Mouse (Mus musculus) midbrain, embryonic 16.5 days (tissue): ENCODE measurements around the gene Nbl1. TPM values are rescaled to one million over a fixed set of nuclear protein-coding genes. Genes with fewer than 3 reads are reported as not detected.

Experiments
- ATAC-seq: fragments of 200-750 bp; cut with Nextera tagmentation; 2 replicates; pipeline ENCODE4 v1.8.0; 2017; ENCODE audit warnings: moderate TSS enrichment
- H3K27ac ChIP-seq: fragments of 300-500 bp; sonication (generic); 2 replicates; pipeline ENCODE4 v1.5.1; 2014; ENCODE audit warnings: mild to moderate bottlenecking, low read length, mixed read lengths
- H3K27me3 ChIP-seq: fragments of 300-500 bp; sonication (generic); 2 replicates; pipeline ENCODE4 v1.6.1; 2014; ENCODE audit warnings: low read depth, low read length, mixed read lengths; ENCODE audit not compliant: control insufficient read depth, insufficient read depth
- H3K36me3 ChIP-seq: fragments of 300-500 bp; sonication (generic); 2 replicates; pipeline ENCODE4 v1.6.1; 2014; ENCODE audit warnings: mild to moderate bottlenecking, low read length, moderate library complexity, mixed read lengths; ENCODE audit not compliant: control insufficient read depth, insufficient read depth
- H3K4me1 ChIP-seq: fragments of 300-500 bp; sonication (generic); 2 replicates; pipeline ENCODE4 v1.6.1; 2014; ENCODE audit warnings: mild to moderate bottlenecking, low read length, mixed read lengths; ENCODE audit not compliant: control insufficient read depth, insufficient read depth
- H3K4me2 ChIP-seq: fragments of 300-500 bp; sonication (generic); 2 replicates; pipeline ENCODE4 v1.6.1; 2014; ENCODE audit warnings: mild to moderate bottlenecking, low read length, mixed read lengths
- H3K4me3 ChIP-seq: fragments of 300-500 bp; sonication (generic); 2 replicates; pipeline ENCODE4 v1.5.1; 2014; ENCODE audit warnings: low read depth, mild to moderate bottlenecking, low read length, moderate library complexity, mixed read lengths
- H3K9ac ChIP-seq: fragments of 300-500 bp; sonication (generic); 2 replicates; pipeline ENCODE4 v1.6.1; 2014; ENCODE audit warnings: low read depth, low read length, mixed read lengths
- H3K9me3 ChIP-seq: fragments of 300-500 bp; sonication (generic); replicated peaks from 2 replicates; pipeline ENCODE4 v1.6.1; 2014; ENCODE audit warnings: mild to moderate bottlenecking, low read length, mixed read lengths; ENCODE audit not compliant: control insufficient read depth, poor library complexity, severe bottlenecking
- WGBS: fragments of 180-500 bp; shearing (Covaris S2); extraction: QIAGEN DNeasy Blood & Tissue Kit; methylation state at CpG from one replicate; pipeline ENCODE4 v1.1.7; 2014; 5-methylcytosine and 5-hydroxymethylcytosine counted together
- polyA plus RNA-seq: library from polyadenylated mRNA; unstranded; fragments of >200 nt; fragmentation: Nextera tagmentation; extraction: Ambion mirVana; gene quantifications from 2 replicates; pipeline ENCODE4 v1.2.1, GENCODE M21; 2015

Gene Nbl1
- polyA plus RNA-seq, 1 experiment from 2014 or later = 30.6 TPM

GRCm38 (mm10) chr4:139126475-139126874, 33.7 kb upstream of the Nbl1 start:
- Histone ChIP-seq H3K9me3 (no peaks in the 10 kb centered on the region), H3K4me3 (no peak overlapping the region), H3K27ac (no peak overlapping the region), H3K4me1 (peaks cover 22% of the 10 kb centered on the region), H3K27me3 (no peaks in the 10 kb centered on the region), H3K4me2 (no peak overlapping the region), H3K36me3 (no peaks in the 10 kb centered on the region), H3K9ac (no peak overlapping the region)
- WGBS = 95% methylated on average over 3 of the region's 3 CpGs
- ATAC-seq = no peak

GRCm38 (mm10) chr4:139124940-139125339, 32.1 kb upstream of the Nbl1 start:
- Histone ChIP-seq H3K9ac (no peak overlapping the region), H3K4me1 (peaks cover 19% of the 10 kb centered on the region), H3K4me3 (no peak overlapping the region), H3K27me3 (no peaks in the 10 kb centered on the region), H3K36me3 (no peaks in the 10 kb centered on the region), H3K27ac (no peak overlapping the region), H3K9me3 (no peaks in the 10 kb centered on the region), H3K4me2 (no peak overlapping the region)
- 90% methylated on average over 6 of the region's 6 CpGs for WGBS
- ATAC-seq = no peak

- no peaks in the 10 kb centered on the region for H3K27me3 ChIP-seq
- no peaks in the 10 kb centered on the region for H3K4me1 ChIP-seq
- H3K36me3 ChIP-seq = no peaks in the 10 kb centered on the region
- no peaks in the 10 kb centered on the region for H3K9me3 ChIP-seq
- ATAC-seq = no peak
- H3K4me3 ChIP-seq = no peak overlapping the region
- H3K9ac ChIP-seq = no peak overlapping the region
- no peak overlapping the region for H3K4me2 ChIP-seq
- WGBS = 97% methylated on average over 4 of the region's 4 CpGs
- H3K27ac ChIP-seq = no peak overlapping the region
These were observed 29.8 kb upstream of the Nbl1 start for GRCm38 (mm10) chr4:139122557-139122956.

GRCm38 (mm10) chr4:139120998-139121397, 28.2 kb upstream of the Nbl1 start:
- H3K4me1 ChIP-seq = no peaks in the 10 kb centered on the region
- H3K36me3 ChIP-seq = no peaks in the 10 kb centered on the region
- no peak overlapping the region for H3K27ac ChIP-seq
- no peak overlapping the region for H3K9ac ChIP-seq
- H3K9me3 ChIP-seq = no peaks in the 10 kb centered on the region
- no peak overlapping the region for H3K4me3 ChIP-seq
- 89% methylated on average over 7 of the region's 7 CpGs for WGBS
- no peak for ATAC-seq
- no peak overlapping the region for H3K4me2 ChIP-seq
- H3K27me3 ChIP-seq = no peaks in the 10 kb centered on the region

GRCm38 (mm10) chr4:139120281-139120814, 27.6 kb upstream of the Nbl1 start:
- H3K9me3 ChIP-seq = no peaks in the 10 kb centered on the region
- no peaks in the 10 kb centered on the region for H3K27me3 ChIP-seq
- no peak overlapping the region for H3K27ac ChIP-seq
- H3K36me3 ChIP-seq = no peaks in the 10 kb centered on the region
- no peaks in the 10 kb centered on the region for H3K4me1 ChIP-seq
- no peak for ATAC-seq
- no peak overlapping the region for H3K4me2 ChIP-seq
- no peak overlapping the region for H3K4me3 ChIP-seq
- 88% methylated on average over 4 of the region's 4 CpGs for WGBS
- no peak overlapping the region for H3K9ac ChIP-seq

- H3K27ac ChIP-seq = no peak overlapping the region
- 90% methylated on average over 3 of the region's 3 CpGs for WGBS
- H3K9me3 ChIP-seq = no peaks in the 10 kb centered on the region
- no peak overlapping the region for H3K4me3 ChIP-seq
- H3K9ac ChIP-seq = no peak overlapping the region
- H3K36me3 ChIP-seq = no peaks in the 10 kb centered on the region
- no peak overlapping the region for H3K4me2 ChIP-seq
- ATAC-seq = no peak
- H3K4me1 ChIP-seq = peaks cover 8% of the 10 kb centered on the region
- no peaks in the 10 kb centered on the region for H3K27me3 ChIP-seq
These were observed 23.7 kb upstream of the Nbl1 start for GRCm38 (mm10) chr4:139116356-139117063.

GRCm38 (mm10) chr4:139115721-139116120, 22.9 kb upstream of the Nbl1 start:
- Histone ChIP-seq H3K4me1 (peaks cover 15% of the 10 kb centered on the region), H3K27me3 (no peaks in the 10 kb centered on the region), H3K9me3 (no peaks in the 10 kb centered on the region), H3K27ac (no peak overlapping the region), H3K4me3 (no peak overlapping the region), H3K9ac (no peak overlapping the region), H3K36me3 (no peaks in the 10 kb centered on the region), H3K4me2 (no peak overlapping the region)
- ATAC-seq = no peak
- 97% methylated on average over 5 of the region's 5 CpGs for WGBS

- Histone ChIP-seq H3K27me3 (no peaks in the 10 kb centered on the region), H3K9ac (no peak overlapping the region), H3K4me3 (no peak overlapping the region), H3K4me1 (peaks cover 16% of the 10 kb centered on the region), H3K36me3 (no peaks in the 10 kb centered on the region), H3K9me3 (no peaks in the 10 kb centered on the region), H3K27ac (no peak overlapping the region), H3K4me2 (no peak overlapping the region)
- no peak for ATAC-seq
- WGBS = 63% methylated on average over 3 of the region's 3 CpGs
These were observed 19.7 kb upstream of the Nbl1 start for GRCm38 (mm10) chr4:139112482-139112881.

- no peak overlapping the region for H3K4me3 ChIP-seq
- no peak overlapping the region for H3K4me2 ChIP-seq
- no peak for ATAC-seq
- no peak overlapping the region for H3K9ac ChIP-seq
- peak overlapping the region; percentile 47; the same call in 1 of the 2 replicates for H3K27ac ChIP-seq
- H3K36me3 ChIP-seq = no peaks in the 10 kb centered on the region
- peaks cover 16% of the 10 kb centered on the region for H3K4me1 ChIP-seq
- H3K27me3 ChIP-seq = no peaks in the 10 kb centered on the region
- no peaks in the 10 kb centered on the region for H3K9me3 ChIP-seq
- WGBS = 63% methylated on average over 3 of the region's 3 CpGs
These were observed 18.6 kb upstream of the Nbl1 start for GRCm38 (mm10) chr4:139111421-139111820.
